Mouse (Mus musculus): ENCODE data around the gene Lyve1.

- TF ChIP-seq CTCF (IDR thresholded peaks at IDR 0.05; ENCODE audit: insufficient read depth, low read depth, low read length) (no peak), POLR2A (IDR thresholded peaks at IDR 0.05; ENCODE audit: insufficient read depth, low read depth, low read length) (no peak)
These were observed 44.2 kb downstream of the Lyve1 start for GRCm38 (mm10) chr7:110818787-110819350.
